Mouse (Mus musculus) kidney, adult 10 weeks (tissue): ENCODE results near the gene Pde8a. TPM values are rescaled to one million over a fixed set of nuclear protein-coding genes. Genes with fewer than 3 reads are reported as not detected.

Experiments used
- polyA plus RNA-seq: library from polyadenylated mRNA; stranded (reverse); fragments of 350-450 nt; fragmentation: Illumina TruSeq; extraction: RNeasy Lipid Tissue Mini Kit (QIAGEN cat#74804); gene quantifications from one replicate; pipeline ENCODE4 v1.2.3, GENCODE M21; 2014; ENCODE audit warnings: low read depth, low replicate concordance

Gene Pde8a
- 121 TPM for polyA plus RNA-seq

DNA sequence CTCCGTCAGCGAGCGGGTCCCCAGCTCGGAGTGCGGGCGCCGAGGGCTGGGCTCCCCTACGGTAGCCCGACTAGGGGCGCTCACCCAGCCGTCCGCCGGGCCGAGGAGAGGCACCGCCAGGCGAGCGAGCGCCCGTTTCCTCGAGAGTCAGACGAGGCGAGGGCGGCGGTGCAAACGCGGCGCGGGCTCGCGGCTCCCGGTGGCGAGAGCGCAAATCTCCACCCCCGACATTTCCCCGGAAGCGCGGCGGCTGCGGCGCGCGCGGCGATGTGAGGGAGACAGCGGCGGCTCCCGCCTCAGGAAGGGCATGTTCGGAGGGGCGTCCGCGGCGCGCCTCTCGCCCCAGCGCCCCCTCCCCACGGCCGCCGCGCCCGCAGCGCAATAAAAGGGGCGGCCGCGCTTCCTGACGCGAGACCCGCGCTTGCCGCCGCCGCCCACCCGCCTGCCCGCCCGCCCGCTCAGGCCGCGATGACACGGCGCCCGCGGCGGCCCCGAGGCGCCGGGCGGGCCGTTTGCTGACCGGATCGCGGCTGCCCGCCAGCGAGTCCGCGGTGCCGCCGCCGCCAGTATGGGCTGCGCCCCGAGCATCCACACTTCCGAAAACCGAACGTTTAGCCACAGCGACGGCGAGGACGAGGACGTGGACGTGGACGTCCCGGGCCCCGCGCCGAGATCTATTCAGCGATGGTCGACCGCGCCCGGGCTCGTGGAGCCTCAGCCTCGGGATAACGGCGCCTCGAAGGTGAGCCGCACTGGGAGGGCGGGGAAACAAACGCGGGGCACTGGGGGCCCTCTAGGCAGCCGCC is at the start of gene Pde8a:
TSS of gene Pde8a (plus strand) at position 250 of the 806 bp plus-strand sequence.

DNA sequence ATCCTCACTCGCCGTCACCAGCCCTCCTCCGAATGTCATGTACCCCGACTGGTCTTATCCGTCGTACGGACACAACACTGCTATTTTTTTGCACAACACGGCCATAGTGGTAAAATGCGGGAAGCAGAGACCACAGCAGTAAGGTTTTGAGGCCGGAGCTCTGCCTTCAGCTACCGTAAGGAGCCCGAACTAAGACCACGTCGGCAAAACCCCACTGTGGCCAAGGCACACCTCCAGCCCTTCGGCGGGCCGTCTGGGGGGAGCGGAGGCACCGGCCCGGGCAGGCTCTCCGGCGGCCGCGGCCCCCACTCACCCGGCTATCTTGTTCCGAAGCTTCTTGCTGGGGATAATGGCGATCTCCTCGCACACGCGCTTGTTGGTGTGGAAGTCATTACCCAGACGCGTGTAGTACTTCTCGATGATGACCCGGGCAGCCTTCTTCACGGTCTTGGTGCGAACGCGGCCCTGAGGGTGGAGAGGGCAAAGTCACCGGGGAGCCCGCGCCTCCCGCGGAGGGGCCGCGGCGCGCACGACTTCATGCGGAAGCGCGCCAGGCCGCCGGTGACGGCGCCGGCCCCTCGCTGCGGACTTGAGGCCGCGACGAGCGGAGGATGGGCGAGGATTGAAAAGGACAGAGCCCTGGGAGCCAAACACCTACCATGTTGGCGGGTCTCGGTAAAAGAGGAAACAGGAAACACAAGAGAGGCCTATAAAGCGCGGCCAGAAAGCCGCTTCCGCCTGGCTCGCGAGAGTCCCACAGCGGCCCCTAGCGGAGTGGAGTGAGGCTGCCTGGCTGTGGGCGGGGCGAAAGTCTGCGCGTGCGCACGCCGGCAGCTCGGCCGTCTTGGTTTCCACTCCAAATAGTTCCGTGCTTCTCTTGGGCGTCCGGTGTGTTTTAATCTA is 131.4 kb downstream of the Pde8a start, which contains the start of gene Rps17:
TSS of gene Rps17 (minus strand) at position 711 of the 903 bp plus-strand sequence.

Other genes starting within 250 kb of the Pde8a start
- 5.0 TPM for gene Zfp592, start 219.9 kb upstream of the Pde8a start, polyA plus RNA-seq
- not detected for gene Alpk3, start 156.0 kb upstream of the Pde8a start, polyA plus RNA-seq
- not detected for gene Slc28a1, start 98.8 kb upstream of the Pde8a start, polyA plus RNA-seq
- gene Rps17, start 131.7 kb downstream of the Pde8a start, polyA plus RNA-seq = 353 TPM
- gene Cpeb1, start 241.9 kb downstream of the Pde8a start, polyA plus RNA-seq = 19.3 TPM